8 mouse cellular contexts compared by ENCODE assay signal in genomic region chr4:89137542-89138360, GRCm38 (mm10). TPM values are rescaled to one million over a fixed set of nuclear protein-coding genes. Genes with fewer than 3 reads are reported as not detected.
A peak's percentile ranks its signal among the peaks of the same experiment; 100 is the strongest.
DNase-seq lines count a peak whose midpoint lies in the region; ATAC-seq and TF ChIP-seq lines count a peak whose summit lies in the region.

No protein-coding gene starts in this region.

- no peak for TF ChIP-seq CTCF in cerebellum, adult 2 months (IDR thresholded peaks at IDR 0.05; ENCODE audit: borderline replicate concordance, insufficient read depth, low read depth, low read length)
- TF ChIP-seq CTCF in Patski (IDR thresholded peaks at IDR 0.05) = no peak

- CTCF ChIA-PET in Patski (lab: Charles Lee) = no interaction called here

- no peak for TF ChIP-seq POLR2A in cerebellum, adult 2 months (IDR thresholded peaks at IDR 0.05; ENCODE audit: borderline replicate concordance, insufficient read depth, low read length)

- no peaks in the 10 kb centered on the region for H3K36me3 ChIP-seq in embryonic facial prominence, embryonic 15.5 days

- H3K4me1 ChIP-seq in cerebellum, adult 2 months (ENCODE audit: control insufficient read depth, insufficient read depth, low read length) = no peaks in the 10 kb centered on the region
- peaks cover 37% of the 10 kb centered on the region for H3K4me1 ChIP-seq in embryonic facial prominence, embryonic 15.5 days

- POLR2A ChIA-PET in Patski (lab: Charles Lee) = interaction anchor here (0.6 to 0.9 kb wide), 3 partner anchors 80 to 393 kb away, joined by 3 to 4 read pairs (median 3); no protein-coding TSS in a partner anchor

- H3K27me3 ChIP-seq in cerebellum, adult 2 months (ENCODE audit: control insufficient read depth, insufficient read depth, low read length) = no peaks in the 10 kb centered on the region
- no peaks in the 10 kb centered on the region for H3K27me3 ChIP-seq in Patski
- no peaks in the 10 kb centered on the region for H3K27me3 ChIP-seq in embryonic facial prominence, embryonic 15.5 days

- peak; percentile 33 for ATAC-seq in Patski
- ATAC-seq in embryonic facial prominence, embryonic 15.5 days (ENCODE audit: insufficient number of reproducible peaks, low FRiP score, low TSS enrichment, low read depth) = peak; percentile 74

- no peaks in the 10 kb centered on the region for H3K9me3 ChIP-seq in embryonic facial prominence, embryonic 15.5 days (replicated peaks)

- in situ Hi-C loops in Patski (cut with MboI; ENCODE audit: low pct_unique_long_range_greater_than_20kb) = loop anchor here (25.0 kb wide), 1 partner anchor 375 kb away; the partner anchor contains the start of genes Gm13271, Gm13283 and Gm13290

- WGBS in cerebellum, adult 2 months = 5% methylated on average over 36 of the region's 36 CpGs
- under 1% methylated on average over 35 of the region's 36 CpGs for WGBS in embryonic facial prominence, embryonic 15.5 days

- intact Hi-C loops in heart, postnatal 10 days (cut with DNase I) = loop anchor here (5.0 kb wide), 1 partner anchor 415 kb away; the partner anchor contains the start of genes Gm26566 and Klhl9

- no peak overlapping the region for H3K27ac ChIP-seq in cerebellum, adult 2 months (ENCODE audit: insufficient read depth, low read length)
- peak overlapping the region; percentile 85 for H3K27ac ChIP-seq in embryonic facial prominence, embryonic 15.5 days (replicated peaks)

- H3K9ac ChIP-seq in embryonic facial prominence, embryonic 15.5 days = peak overlapping the region; percentile 63

- H3K4me2 ChIP-seq in embryonic facial prominence, embryonic 15.5 days (replicated peaks) = peak overlapping the region; percentile 81

- H3K4me3 ChIP-seq in cerebellum, adult 2 months (replicated peaks; ENCODE audit: insufficient read depth, low read depth, low read length) = peak overlapping the region; percentile 78
- peak overlapping the region; percentile 75 for H3K4me3 ChIP-seq in embryonic facial prominence, embryonic 15.5 days (replicated peaks)

- no peak for DNase-seq in cerebellum, adult 2 months
- no peak for DNase-seq in cerebellum, postnatal 14 days
- DNase-seq in Patski (ENCODE audit: low read depth, low spot score) = no peak
- DNase-seq in heart, postnatal 10 days = peak; percentile 66 to 70
- peak; percentile 60 to 66 for DNase-seq in kidney, postnatal 25 days
- peak; percentile 68 for DNase-seq in lung, postnatal 36 days
- DNase-seq in spleen, postnatal 36 days (ENCODE audit: low spot score in 2 of 2) = peak; percentile 73 to 74

RNA-seq across cellular contexts. Expression of gene Mtap, which starts 0.8 kb away (rescaled TPM):
- 12.6 and 12.9 TPM in 2 replicates for polyA plus RNA-seq in cerebellum, adult 2 months (2012; rRNA removed)
- polyA plus RNA-seq in Patski (2021) = 59.4 TPM
- polyA plus RNA-seq in embryonic facial prominence, embryonic 15.5 days (2015; fragmentation: Nextera tagmentation; extraction: Ambion mirVana) = 59.0 and 64.2 TPM in 2 replicates
- 10 to 100 TPM; 21.5 to 25.2 TPM for total RNA-seq in heart, postnatal 10 days (2021)

Comparison
In these comparisons a context has a peak if more than half of its experiments do, and no peak if none do; other contexts are left out.
1. DNase-seq: peak in heart, postnatal 10 days (2 of 2), kidney, postnatal 25 days (2 of 2), lung, postnatal 36 days (single experiment) and spleen, postnatal 36 days (2 of 2); none in cerebellum, adult 2 months (0 of 2), cerebellum, postnatal 14 days (0 of 2) and Patski (single experiment).